Mouse (Mus musculus): Measurements from ENCODE around the gene Sec14l2. TPM values are rescaled to one million over a fixed set of nuclear protein-coding genes. Genes with fewer than 3 reads are reported as not detected.
A peak's percentile ranks its signal among the peaks of the same experiment; 100 is the strongest.

Gene Sec14l2
- polyA plus RNA-seq, 1 experiment from 2014 or later: 1.4 TPM

- Histone ChIP-seq H3K27me3 (replicated peaks; ENCODE audit: control insufficient read depth, insufficient read depth, low read length) (no peaks in the 10 kb centered on the region), H3K4me1 (ENCODE audit: control insufficient read depth, insufficient read depth, low read length) (no peaks in the 10 kb centered on the region), H3K4me2 (ENCODE audit: low read length) (no peak overlapping the region), H3K4me3 (ENCODE audit: low read depth, low read length) (no peak overlapping the region), H3K9ac (ENCODE audit: low read length) (no peak overlapping the region), H3K36me3 (ENCODE audit: control insufficient read depth, insufficient read depth, low read length) (no peaks in the 10 kb centered on the region), H3K27ac (ENCODE audit: low read depth, low read length) (no peak overlapping the region), H3K9me3 (replicated peaks; ENCODE audit: control insufficient read depth, low read length) (no peaks in the 10 kb centered on the region)
- ATAC-seq (no peak), DNase-seq (ENCODE audit: low spot score) (no peak)
- 85% methylated on average over 5 of the region's 5 CpGs for WGBS
Measured at GRCm38 (mm10) chr11:4060866-4061575, 62.2 kb downstream of the Sec14l2 start.

GRCm38 (mm10) chr11:4053586-4053985 lies 69.6 kb downstream of the Sec14l2 start:
- H3K36me3 ChIP-seq (ENCODE audit: control insufficient read depth, insufficient read depth, low read length): no peaks in the 10 kb centered on the region
- H3K27ac ChIP-seq (ENCODE audit: low read depth, low read length): no peak overlapping the region
- H3K4me2 ChIP-seq (ENCODE audit: low read length): no peak overlapping the region
- H3K4me1 ChIP-seq (ENCODE audit: control insufficient read depth, insufficient read depth, low read length): no peaks in the 10 kb centered on the region
- H3K4me3 ChIP-seq (ENCODE audit: low read depth, low read length): no peak overlapping the region
- H3K9me3 ChIP-seq (replicated peaks; ENCODE audit: control insufficient read depth, low read length): no peaks in the 10 kb centered on the region
- H3K9ac ChIP-seq (ENCODE audit: low read length): no peak overlapping the region
- DNase-seq (ENCODE audit: low spot score) (peak; percentile 72), ATAC-seq (no peak)
- no peaks in the 10 kb centered on the region for H3K27me3 ChIP-seq (replicated peaks; ENCODE audit: control insufficient read depth, insufficient read depth, low read length)
- 15% methylated on average over 5 of the region's 5 CpGs for WGBS

GRCm38 (mm10) chr11:4048438-4048837 lies 74.8 kb downstream of the Sec14l2 start:
- H3K9me3 ChIP-seq (replicated peaks; ENCODE audit: control insufficient read depth, low read length): no peaks in the 10 kb centered on the region
- H3K4me3 ChIP-seq (ENCODE audit: low read depth, low read length): no peak overlapping the region
- no peak for DNase-seq (ENCODE audit: low spot score)
- no peak for ATAC-seq
- no peaks in the 10 kb centered on the region for H3K4me1 ChIP-seq (ENCODE audit: control insufficient read depth, insufficient read depth, low read length)
- no peaks in the 10 kb centered on the region for H3K36me3 ChIP-seq (ENCODE audit: control insufficient read depth, insufficient read depth, low read length)
- 88% methylated on average over 6 of the region's 6 CpGs for WGBS
- H3K27ac ChIP-seq (ENCODE audit: low read depth, low read length): no peak overlapping the region
- H3K4me2 ChIP-seq (ENCODE audit: low read length): no peak overlapping the region
- H3K9ac ChIP-seq (ENCODE audit: low read length): no peak overlapping the region
- H3K27me3 ChIP-seq (replicated peaks; ENCODE audit: control insufficient read depth, insufficient read depth, low read length): no peaks in the 10 kb centered on the region

- H3K4me2 ChIP-seq (ENCODE audit: low read length): no peak overlapping the region
- H3K4me1 ChIP-seq (ENCODE audit: control insufficient read depth, insufficient read depth, low read length): no peaks in the 10 kb centered on the region
- H3K27ac ChIP-seq (ENCODE audit: low read depth, low read length): no peak overlapping the region
- H3K4me3 ChIP-seq (ENCODE audit: low read depth, low read length): no peak overlapping the region
- ATAC-seq (no peak), DNase-seq (ENCODE audit: low spot score) (no peak)
- no peak overlapping the region for H3K9ac ChIP-seq (ENCODE audit: low read length)
- WGBS: 86% methylated on average over 2 of the region's 2 CpGs
- H3K9me3 ChIP-seq (replicated peaks; ENCODE audit: control insufficient read depth, low read length): no peaks in the 10 kb centered on the region
- no peaks in the 10 kb centered on the region for H3K27me3 ChIP-seq (replicated peaks; ENCODE audit: control insufficient read depth, insufficient read depth, low read length)
- no peaks in the 10 kb centered on the region for H3K36me3 ChIP-seq (ENCODE audit: control insufficient read depth, insufficient read depth, low read length)
Measured at GRCm38 (mm10) chr11:4047766-4048165, 75.4 kb downstream of the Sec14l2 start.

Small RNA genes within 50 kb of the gene (microRNA-seq; reads per million reads assigned to microRNA genes)
- gene Mir3060: 2.1 reads per million, percentile 12 among the genes with 10 or more reads in this experiment

Other genes starting within 250 kb of the Sec14l2 start
- gene 4921536K21Rik, start 228.3 kb downstream of the Sec14l2 start, polyA plus RNA-seq (2014; fragmentation: Nextera tagmentation; extraction: Ambion mirVana): 0.16 and 0.36 TPM in 2 replicates
- gene Dusp18, start 228.2 kb downstream of the Sec14l2 start, polyA plus RNA-seq (2014; fragmentation: Nextera tagmentation; extraction: Ambion mirVana): 29.3 and 35.8 TPM in 2 replicates
- 8.0 and 10.6 TPM in 2 replicates for gene Slc35e4, start 208.8 kb downstream of the Sec14l2 start, polyA plus RNA-seq (2014; fragmentation: Nextera tagmentation; extraction: Ambion mirVana)
- gene Tcn2, start 191.3 kb downstream of the Sec14l2 start, polyA plus RNA-seq (2014; fragmentation: Nextera tagmentation; extraction: Ambion mirVana): 19.7 TPM in 2 replicates
- 55.2 and 61.5 TPM in 2 replicates for gene Pes1, start 159.4 kb downstream of the Sec14l2 start, polyA plus RNA-seq (2014; fragmentation: Nextera tagmentation; extraction: Ambion mirVana)
- not detected in 2 replicates for gene 4930556J24Rik, start 146.6 kb downstream of the Sec14l2 start, polyA plus RNA-seq (2014; fragmentation: Nextera tagmentation; extraction: Ambion mirVana)
- 1.6 and 2.0 TPM in 2 replicates for gene Gal3st1, start 139.8 kb downstream of the Sec14l2 start, polyA plus RNA-seq (2014; fragmentation: Nextera tagmentation; extraction: Ambion mirVana)
- not detected in 2 replicates for gene Sec14l4, start 92.0 kb downstream of the Sec14l2 start, polyA plus RNA-seq (2014; fragmentation: Nextera tagmentation; extraction: Ambion mirVana)
- 0.52 and 1.1 TPM in 2 replicates for gene Sec14l3, start 58.6 kb downstream of the Sec14l2 start, polyA plus RNA-seq (2014; fragmentation: Nextera tagmentation; extraction: Ambion mirVana)
- 6.7 and 7.8 TPM in 2 replicates for gene Mtfp1, start 28.0 kb downstream of the Sec14l2 start, polyA plus RNA-seq (2014; fragmentation: Nextera tagmentation; extraction: Ambion mirVana)
- gene Rnf215, start 11.8 kb upstream of the Sec14l2 start, polyA plus RNA-seq (2014; fragmentation: Nextera tagmentation; extraction: Ambion mirVana): 44.3 and 45.5 TPM in 2 replicates
- 2.4 and 2.9 TPM in 2 replicates for gene Ccdc157, start 36.9 kb upstream of the Sec14l2 start, polyA plus RNA-seq (2014; fragmentation: Nextera tagmentation; extraction: Ambion mirVana)
- gene Sf3a1, start 36.9 kb upstream of the Sec14l2 start, polyA plus RNA-seq (2014; fragmentation: Nextera tagmentation; extraction: Ambion mirVana): 51.5 and 59.3 TPM in 2 replicates
- gene Tbc1d10a, start 63.4 kb upstream of the Sec14l2 start, polyA plus RNA-seq (2014; fragmentation: Nextera tagmentation; extraction: Ambion mirVana): 13.3 and 18.3 TPM in 2 replicates
- 1.6 and 1.8 TPM in 2 replicates for gene Castor1, start 94.8 kb upstream of the Sec14l2 start, polyA plus RNA-seq (2014; fragmentation: Nextera tagmentation; extraction: Ambion mirVana)
- 0.14 TPM in 1 of 2 replicates, not detected in the other for gene Osm, start 113.0 kb upstream of the Sec14l2 start, polyA plus RNA-seq (2014; fragmentation: Nextera tagmentation; extraction: Ambion mirVana)
- not detected in 2 replicates for gene Lif, start 134.1 kb upstream of the Sec14l2 start, polyA plus RNA-seq (2014; fragmentation: Nextera tagmentation; extraction: Ambion mirVana)